Mouse (Mus musculus) mesoderm, embryonic 11.5 days (tissue): ENCODE results near the gene Muc3a.
A peak's percentile ranks its signal among the peaks of the same experiment; 100 is the strongest.

Experiments
- DNase-seq: peaks from one replicate; pipeline ENCODE4 v3.0.0-alpha.2; 2012; ENCODE audit warnings: low read depth, low spot score

The Muc3a gene

DNA sequence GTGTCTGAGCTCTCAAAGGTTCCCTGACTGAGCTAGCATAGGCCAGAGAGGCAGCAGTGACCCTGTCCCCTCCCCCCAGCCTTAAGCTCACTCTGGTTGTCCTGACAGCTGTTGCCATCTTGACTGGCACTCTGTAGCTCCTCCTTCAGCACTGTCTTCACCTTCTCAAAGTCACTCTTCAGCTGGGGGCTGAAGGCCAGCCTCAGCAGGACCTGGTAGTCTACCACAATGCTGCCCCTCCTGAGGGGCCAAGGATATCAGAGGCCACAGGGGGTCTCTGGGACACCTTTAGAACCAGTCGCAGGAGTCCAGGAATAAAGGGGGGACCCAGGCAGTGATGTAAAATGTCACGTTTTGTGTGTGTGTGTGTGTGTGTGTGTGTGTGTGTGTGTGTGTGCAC, at the start of gene Muc3a:
Gene Muc3a, minus strand, starts transcription at position 101 of the 400 bp plus-strand sequence.
- no peak for DNase-seq

DNA sequence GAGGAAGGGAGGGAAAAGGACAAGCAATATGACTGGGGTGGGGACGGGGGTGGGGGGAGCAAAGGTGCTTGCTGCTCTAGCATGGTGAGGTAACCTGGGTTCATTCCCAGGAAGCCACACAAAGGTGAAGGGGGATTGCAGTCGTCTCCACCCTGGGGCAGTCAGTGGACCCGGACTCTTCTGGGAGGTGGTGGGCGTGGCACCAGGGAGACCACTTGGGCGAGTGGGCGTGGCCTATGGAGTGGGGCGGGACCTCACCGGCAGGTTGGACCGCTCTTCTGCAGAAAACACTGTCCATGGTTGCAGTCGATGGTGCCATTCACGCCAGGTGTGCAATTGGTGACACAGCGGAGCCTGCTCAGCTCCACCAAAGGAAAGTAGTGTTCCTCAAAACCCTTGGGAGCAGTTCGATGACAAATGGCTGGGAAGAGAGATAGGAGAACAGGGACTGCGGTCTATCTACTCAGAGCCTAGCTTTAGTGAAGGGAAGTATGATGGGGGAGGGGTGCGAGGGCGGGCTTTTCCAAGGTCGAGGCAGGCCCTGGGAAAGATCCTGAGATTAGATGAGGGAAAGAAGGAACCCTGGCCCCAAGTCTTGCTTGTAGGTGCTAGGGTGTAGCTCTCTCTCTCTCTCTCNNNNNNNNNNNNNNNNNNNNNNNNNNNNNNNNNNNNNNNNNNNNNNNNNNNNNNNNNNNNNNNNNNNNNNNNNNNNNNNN, 917 bp downstream of the Muc3a start:
- no peak for DNase-seq

DNA sequence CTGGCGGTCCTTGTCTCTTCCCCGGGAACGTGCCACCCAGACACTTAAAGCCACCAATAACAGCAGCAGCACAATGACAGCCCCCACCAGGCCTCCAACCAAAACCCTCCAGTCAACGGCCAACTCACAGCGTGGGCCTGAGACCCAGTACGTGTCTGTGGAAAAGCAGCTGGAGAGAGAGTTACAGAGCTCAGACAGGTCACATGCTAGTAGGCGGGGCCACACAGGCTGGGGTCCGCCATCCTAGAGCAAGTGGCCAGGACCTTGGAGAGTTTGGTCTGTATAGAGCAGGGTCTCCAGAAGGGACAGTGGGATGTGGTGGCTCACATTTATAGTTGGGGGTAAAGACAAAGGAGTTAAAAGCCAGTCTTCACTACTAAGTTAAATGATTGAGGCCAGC, 1.5 kb downstream of the Muc3a start:
- no peak for DNase-seq

- no peak for DNase-seq
Measured at GRCm38 (mm10) chr5:137205301-137205700, 6.9 kb downstream of the Muc3a start.

DNA sequence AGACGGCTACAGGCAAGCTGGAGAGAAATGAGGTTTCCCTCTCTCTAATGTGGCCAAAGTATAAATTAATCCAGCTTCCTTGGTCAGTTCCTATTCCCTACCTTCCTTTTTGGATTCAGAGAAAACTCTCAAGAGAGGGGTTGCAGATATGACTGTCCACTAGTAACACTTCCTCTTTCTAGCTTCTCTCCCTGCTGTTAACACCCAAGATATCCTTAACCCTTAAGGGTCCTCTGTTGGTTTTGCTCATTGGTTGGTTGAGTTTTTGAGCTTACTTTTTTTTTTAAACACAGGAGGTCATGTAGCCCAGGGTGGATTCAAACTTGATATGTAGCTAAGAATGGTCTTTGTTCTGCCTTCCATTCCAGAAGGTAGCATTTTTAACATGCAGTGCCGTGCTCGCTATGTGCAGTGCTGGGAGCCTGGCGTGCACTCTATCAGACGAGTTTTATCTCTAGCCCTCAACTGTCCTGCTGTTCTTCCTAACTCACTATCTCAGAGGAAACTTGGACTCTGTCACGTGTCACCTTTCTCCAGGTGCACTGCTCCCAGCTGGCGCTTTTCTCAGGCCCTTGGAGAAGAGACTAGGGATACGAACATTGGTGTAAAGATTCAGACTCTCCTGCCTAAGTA, 17.6 kb downstream of the Muc3a start:
- no peak for DNase-seq

GRCm38 (mm10) chr5:137193279-137193952, 18.8 kb downstream of the Muc3a start:
- DNase-seq = no peak

DNA sequence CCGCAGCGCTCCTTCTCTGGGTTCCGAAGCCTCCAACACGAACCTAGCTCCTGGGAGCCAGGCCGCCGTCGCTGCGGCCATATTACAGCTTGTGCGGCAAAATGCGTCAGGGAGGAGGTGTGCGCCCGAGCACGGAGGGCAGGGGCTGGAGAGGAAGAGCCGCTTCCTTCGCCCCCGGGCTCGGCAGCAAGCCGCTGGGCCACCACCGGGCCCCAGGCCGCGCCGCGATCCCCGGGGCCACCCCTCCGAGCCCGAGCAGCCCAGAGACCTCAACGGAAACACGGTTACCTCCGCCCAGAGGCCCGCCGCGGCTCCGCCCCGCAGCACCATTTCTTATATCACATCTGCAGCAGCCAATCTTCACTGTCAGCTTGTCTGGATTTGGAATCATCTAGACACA, 22.9 kb downstream of the Muc3a start:
- DNase-seq = peak; percentile 16

GRCm38 (mm10) chr5:137185362-137185761, 26.8 kb downstream of the Muc3a start:
- DNase-seq = no peak

DNA sequence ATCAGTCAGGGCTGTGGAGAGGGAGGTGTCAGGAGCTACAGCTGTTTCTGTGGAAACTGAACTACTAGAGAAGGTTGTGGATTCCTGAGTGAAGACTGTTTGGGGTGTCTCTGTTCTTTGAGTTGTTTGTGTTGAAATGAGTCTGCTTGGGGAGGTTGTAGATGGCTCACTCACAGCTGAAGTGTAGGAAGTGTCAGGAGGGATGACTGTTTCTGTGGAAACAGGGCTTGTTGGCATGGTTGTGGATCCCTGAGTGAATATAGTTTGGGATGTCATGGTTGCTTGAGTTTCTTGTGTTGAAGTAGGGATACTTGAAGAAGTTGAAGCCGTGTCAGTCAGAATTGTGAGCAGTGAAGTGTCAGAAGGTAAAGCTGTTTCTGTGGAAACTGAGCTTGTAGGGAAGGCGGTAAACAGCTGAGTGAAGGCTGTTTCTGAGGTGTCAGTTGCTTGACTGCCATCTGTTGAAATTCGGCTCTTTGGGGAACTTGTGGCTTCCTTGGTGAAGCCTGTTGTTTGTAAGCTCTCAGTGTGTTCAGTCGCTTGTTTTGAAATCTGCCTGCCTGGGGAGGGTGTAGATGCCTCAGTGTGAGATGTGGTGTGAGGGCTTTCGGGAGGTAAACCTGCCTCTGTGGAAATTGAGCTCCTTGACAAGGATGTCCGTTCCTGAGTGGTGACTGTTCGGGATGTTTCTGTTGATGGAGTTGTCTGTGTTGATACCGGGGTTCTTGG, 32.4 kb downstream of the Muc3a start:
- DNase-seq = no peak

- no peak for DNase-seq
Measured at GRCm38 (mm10) chr5:137173967-137174366, 38.2 kb downstream of the Muc3a start.

DNA sequence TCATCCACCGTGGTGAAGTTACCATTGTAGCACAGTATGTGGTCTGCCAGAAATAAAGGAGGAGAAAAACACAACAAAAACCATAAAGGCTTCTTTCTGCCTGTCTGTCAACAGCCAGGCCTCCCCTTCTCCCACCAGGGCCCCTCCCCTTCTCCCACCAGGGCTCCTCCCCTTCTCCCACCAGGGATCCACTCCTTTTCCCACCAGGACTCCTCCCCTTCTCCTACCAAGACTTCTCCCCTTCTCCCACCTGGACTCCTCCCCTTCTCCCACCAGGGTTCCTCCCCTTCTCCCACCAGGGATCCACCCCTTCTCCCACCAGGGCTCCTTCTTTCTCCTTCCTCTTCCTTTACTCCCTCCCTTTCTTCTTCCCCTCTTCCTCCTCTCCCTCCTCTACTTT, 39.6 kb downstream of the Muc3a start:
- no peak for DNase-seq

DNA sequence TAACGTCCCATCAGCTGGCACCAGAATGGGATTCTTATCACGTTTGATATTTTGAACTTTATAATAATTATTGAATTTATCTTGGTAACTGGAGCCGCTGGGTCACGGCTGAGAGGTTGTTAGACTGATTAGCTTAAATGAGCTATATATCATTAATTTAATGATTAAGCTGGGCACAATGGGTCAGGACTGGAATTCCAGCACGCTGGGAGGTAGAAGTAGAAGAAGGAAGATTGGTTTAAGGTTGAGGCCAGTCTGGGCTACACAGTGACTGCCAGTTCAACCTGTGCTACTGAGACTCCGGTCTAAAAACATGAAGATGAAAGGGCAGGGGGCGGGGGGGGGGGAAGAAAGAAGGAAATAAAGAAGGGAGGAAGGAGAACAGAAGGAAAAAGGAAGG, 40.7 kb downstream of the Muc3a start:
- no peak for DNase-seq

- no peak for DNase-seq
Measured at GRCm38 (mm10) chr5:137170836-137171380, 41.3 kb downstream of the Muc3a start.

- DNase-seq = no peak
Measured at GRCm38 (mm10) chr5:137167539-137167938, 44.6 kb downstream of the Muc3a start.

DNA sequence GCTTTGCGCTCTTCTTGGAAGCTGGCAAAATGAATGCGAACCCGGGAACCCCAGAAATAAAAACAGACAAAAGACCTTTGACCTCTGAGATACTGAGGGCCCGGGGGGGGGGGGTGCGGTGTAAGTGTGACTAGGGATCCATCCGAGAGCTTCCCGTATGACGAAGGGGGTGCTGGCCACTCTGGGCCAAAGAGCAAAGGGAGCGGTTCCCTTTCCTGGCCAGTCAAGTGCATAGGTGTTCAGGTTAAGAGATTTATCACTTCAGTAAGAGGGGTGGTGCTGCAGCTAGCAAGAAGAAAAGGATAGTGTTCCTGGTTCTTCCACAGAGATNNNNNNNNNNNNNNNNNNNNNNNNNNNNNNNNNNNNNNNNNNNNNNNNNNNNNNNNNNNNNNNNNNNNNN, 46.2 kb downstream of the Muc3a start:
- no peak for DNase-seq

DNA sequence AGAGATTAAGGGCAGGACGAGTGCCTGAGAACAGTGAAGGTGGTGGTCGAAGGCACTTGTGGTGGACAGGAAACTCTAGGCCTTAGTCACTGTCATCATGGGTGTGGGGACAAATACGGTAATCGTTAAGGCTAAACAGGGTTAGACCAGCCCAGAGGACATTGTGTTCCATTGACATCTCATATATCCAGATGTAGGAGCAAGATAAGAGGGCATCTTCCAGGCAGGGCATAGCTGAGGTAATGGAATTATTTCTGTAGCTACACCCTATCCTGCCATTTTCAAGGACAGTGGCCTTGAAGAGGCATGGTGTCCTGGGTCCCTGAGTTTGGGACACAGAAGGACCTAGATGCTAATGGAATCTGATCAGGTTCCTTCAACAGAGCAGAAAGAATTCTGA, 50.3 kb downstream of the Muc3a start:
- DNase-seq = no peak

- DNase-seq = peak; percentile 23
Measured at GRCm38 (mm10) chr5:137159461-137159860, 52.7 kb downstream of the Muc3a start.
